Mouse (Mus musculus) liver, embryonic 14.5 days (tissue): ENCODE measurements around the gene Snapc4. TPM values are rescaled to one million over a fixed set of nuclear protein-coding genes. Genes with fewer than 3 reads are reported as not detected.

Source experiments
- ATAC-seq: fragments of 200-750 bp; cut with Nextera tagmentation; 2 replicates; pipeline ENCODE4 v1.8.0; 2017; ENCODE audit warnings: moderate number of reproducible peaks, mild to moderate bottlenecking, moderate library complexity; ENCODE audit not compliant: insufficient read depth
- DNase-seq, 3 experiments: peaks; one replicate each; pipeline ENCODE4 v3.0.0-alpha.2; 2012 to 2013; ENCODE audit warnings: low read depth in 3 of 3, low spot score in 3 of 3
- H3K27ac ChIP-seq: fragments of 300-500 bp; sonication (generic); 2 replicates; pipeline ENCODE4 v1.5.1; 2014; ENCODE audit warnings: moderate library complexity, mild to moderate bottlenecking, control low read depth, inconsistent platforms
- H3K27me3 ChIP-seq: fragments of 300-500 bp; sonication (generic); 2 replicates; pipeline ENCODE4 v1.6.1; 2014; ENCODE audit warnings: mild to moderate bottlenecking, low read length, moderate library complexity; ENCODE audit not compliant: control insufficient read depth, insufficient read depth
- H3K36me3 ChIP-seq: fragments of 300-500 bp; sonication (generic); replicated peaks from 2 replicates; pipeline ENCODE4 v1.6.1; 2014; ENCODE audit warnings: low read depth; ENCODE audit not compliant: control insufficient read depth, insufficient read depth
- H3K4me1 ChIP-seq, 2 experiments: fragments of 200-500 bp in 1 of 2; fragments of 300-500 bp in 1 of 2; sonication (generic) in 1 of 2; replicated peaks; 2 replicates each; pipeline ENCODE4 v1.6.1; 2012 to 2014; ENCODE audit warnings: antibody characterized with exemption in 1 of 2, inconsistent platforms in 1 of 2, low read length in 1 of 2; ENCODE audit not compliant: control insufficient read depth in 2 of 2, insufficient read depth in 2 of 2
- H3K4me2 ChIP-seq: fragments of 300-500 bp; sonication (generic); 2 replicates; pipeline ENCODE4 v1.6.1; 2014; ENCODE audit warnings: low read depth, mild to moderate bottlenecking, control low read depth, moderate library complexity
- H3K4me3 ChIP-seq, 2 experiments: fragments of 200-500 bp in 1 of 2; fragments of 300-500 bp in 1 of 2; sonication (generic) in 1 of 2; 2 replicates each; pipeline ENCODE4 v1.5.1; 2012 to 2014; ENCODE audit warnings: low read depth in 2 of 2, low read length in 2 of 2, mild to moderate bottlenecking in 2 of 2, control low read depth in 1 of 2, inconsistent platforms in 1 of 2, moderate library complexity in 1 of 2; ENCODE audit not compliant: insufficient read depth in 1 of 2
- H3K9ac ChIP-seq: fragments of 300-500 bp; sonication (generic); replicated peaks from 2 replicates; pipeline ENCODE4 v1.6.1; 2014; ENCODE audit warnings: mild to moderate bottlenecking, control low read depth, moderate library complexity
- H3K9me3 ChIP-seq: fragments of 300-500 bp; sonication (generic); 2 replicates; pipeline ENCODE4 v1.6.1; 2016; ENCODE audit warnings: low read length, mixed read lengths; ENCODE audit not compliant: control insufficient read depth
- CTCF ChIP-seq: IDR thresholded peaks from 2 replicates; pipeline ENCODE4 v1.5.1; 2016; ENCODE audit warnings: antibody characterized with exemption, low read depth, control low read depth
- EP300 ChIP-seq: IDR thresholded peaks from 2 replicates; pipeline ENCODE4 v1.6.1; 2016; ENCODE audit warnings: antibody characterized with exemption, low read depth
- WGBS: fragments of 180-500 bp; shearing (Covaris S2); extraction: QIAGEN DNeasy Blood & Tissue Kit; methylation state at CpG from one replicate; pipeline ENCODE4 v1.1.7; 2014; ENCODE audit not compliant: insufficient replicate concordance; 5-methylcytosine and 5-hydroxymethylcytosine counted together
- polyA plus RNA-seq, 2 experiments: library from polyadenylated mRNA; depleted of rRNA in 1 of 2; stranded (reverse) in 1 of 2; unstranded in 1 of 2; fragments of >200 nt; fragmentation: Nextera tagmentation in 1 of 2; extraction: Ambion mirVana in 1 of 2; gene quantifications; 2 replicates each; pipeline versions ENCODE4 v1.2.1 to v1.2.3; 2012 to 2014

Snapc4 gene
- polyA plus RNA-seq, 2 experiments = 6.3 to 11.0 TPM

DNA sequence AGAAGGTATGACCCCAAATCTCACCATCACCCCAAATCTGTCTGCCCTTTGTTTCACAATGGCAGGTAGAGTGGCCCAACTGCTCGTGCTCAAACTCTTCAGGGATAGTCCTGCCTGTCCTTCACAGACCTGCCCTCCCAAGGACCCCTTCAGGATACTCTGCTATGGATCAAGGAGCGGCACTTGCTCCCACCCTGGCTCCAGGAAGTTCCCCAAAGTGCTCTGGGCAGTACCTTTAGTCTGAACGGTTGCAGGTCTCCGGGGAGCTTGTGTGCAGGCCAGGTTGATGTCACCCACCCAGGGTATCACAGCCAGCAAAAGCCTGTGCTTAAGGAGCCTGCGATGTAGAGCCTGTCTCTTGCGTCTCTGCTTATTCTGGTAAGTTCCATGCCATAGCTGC, 12.5 kb downstream of the Snapc4 start:
- H3K4me1 ChIP-seq = no peaks in the 10 kb centered on the region
- H3K4me3 ChIP-seq = no peak overlapping the region
- no peak for TF ChIP-seq EP300
- H3K9ac ChIP-seq = no peak overlapping the region
- 77% methylated on average over 6 of the region's 6 CpGs for WGBS
- no peaks in the 10 kb centered on the region for H3K9me3 ChIP-seq
- H3K27ac ChIP-seq = no peak overlapping the region
- no peak overlapping the region for H3K4me2 ChIP-seq
- H3K27me3 ChIP-seq = no peaks in the 10 kb centered on the region
- H3K36me3 ChIP-seq = peaks cover 12% of the 10 kb centered on the region
- ATAC-seq (no peak), DNase-seq (no peak)

DNA sequence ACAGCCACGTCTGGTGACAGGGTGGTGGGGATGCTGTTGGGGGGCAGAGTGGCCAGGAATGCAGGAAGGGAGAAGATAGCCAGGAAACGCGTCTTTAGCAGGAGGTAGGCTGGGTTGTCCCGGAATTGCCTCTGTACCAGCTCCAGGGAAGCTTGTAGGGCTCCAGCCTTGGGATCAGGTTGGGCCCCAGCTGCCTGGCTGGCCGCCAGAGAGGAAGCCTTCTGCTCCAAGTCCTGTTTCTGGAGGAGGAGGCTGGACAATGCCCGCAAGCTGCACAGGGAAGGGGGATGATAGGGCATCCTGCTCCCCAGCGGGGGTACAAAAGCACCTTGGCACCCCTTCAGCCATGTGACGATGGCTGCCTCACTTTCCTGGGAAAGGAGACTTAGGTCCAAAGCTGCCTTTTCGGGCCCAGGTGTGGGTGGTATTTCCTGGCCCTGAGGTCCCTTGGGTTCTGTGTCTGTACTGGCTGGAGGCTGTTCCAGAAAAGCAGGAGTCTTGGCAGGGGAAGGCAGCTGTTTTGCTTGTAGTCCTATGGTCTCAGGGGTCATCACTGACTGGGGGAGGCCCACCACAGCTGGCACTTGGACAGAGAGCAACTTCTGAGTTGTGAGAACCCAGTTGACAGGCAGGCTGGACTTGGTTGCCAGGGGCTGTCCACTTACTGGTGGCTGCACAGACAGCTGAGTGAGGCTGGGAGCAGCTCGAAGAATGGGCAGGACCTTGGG, 15.6 kb downstream of the Snapc4 start:
- WGBS = 68% methylated on average over 10 of the region's 10 CpGs
- H3K36me3 ChIP-seq = peaks cover 6% of the 10 kb centered on the region
- no peak overlapping the region for H3K4me3 ChIP-seq
- H3K9me3 ChIP-seq = no peaks in the 10 kb centered on the region
- no peak overlapping the region for H3K9ac ChIP-seq
- H3K27me3 ChIP-seq = no peaks in the 10 kb centered on the region
- DNase-seq = no peak
- ATAC-seq = no peak
- no peak overlapping the region for H3K27ac ChIP-seq
- H3K4me2 ChIP-seq = no peak overlapping the region
- H3K4me1 ChIP-seq = no peaks in the 10 kb centered on the region
- TF ChIP-seq CTCF (no peak), EP300 (no peak)

DNA sequence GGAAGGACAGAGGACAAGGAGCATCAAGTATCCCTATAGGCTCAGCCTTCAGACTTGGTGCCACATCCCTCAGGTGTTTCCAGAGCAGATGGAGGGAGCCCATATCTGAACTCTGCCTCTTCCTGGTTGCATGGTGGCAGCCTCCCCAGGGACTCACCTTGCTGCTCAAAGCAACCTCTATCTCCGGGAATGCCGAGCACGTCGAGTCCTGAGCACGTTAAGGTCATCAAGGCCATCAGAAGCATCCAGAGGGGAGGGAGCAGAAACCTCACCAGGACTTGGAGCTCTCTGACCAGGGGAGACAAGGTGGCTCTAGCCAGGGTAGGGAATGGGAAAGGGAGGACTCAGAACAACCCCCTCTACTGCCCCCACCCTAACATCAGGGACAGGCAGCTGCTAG, 17.0 kb downstream of the Snapc4 start:
- Histone ChIP-seq H3K9ac (no peak overlapping the region), H3K4me1 (no peaks in the 10 kb centered on the region), H3K4me3 (no peak overlapping the region), H3K27me3 (no peaks in the 10 kb centered on the region), H3K36me3 (peaks cover 3% of the 10 kb centered on the region), H3K9me3 (no peaks in the 10 kb centered on the region), H3K27ac (no peak overlapping the region), H3K4me2 (no peak overlapping the region)
- DNase-seq (no peak), ATAC-seq (no peak)
- WGBS = 69% methylated on average over 5 of the region's 5 CpGs
- no peak for TF ChIP-seq EP300

DNA sequence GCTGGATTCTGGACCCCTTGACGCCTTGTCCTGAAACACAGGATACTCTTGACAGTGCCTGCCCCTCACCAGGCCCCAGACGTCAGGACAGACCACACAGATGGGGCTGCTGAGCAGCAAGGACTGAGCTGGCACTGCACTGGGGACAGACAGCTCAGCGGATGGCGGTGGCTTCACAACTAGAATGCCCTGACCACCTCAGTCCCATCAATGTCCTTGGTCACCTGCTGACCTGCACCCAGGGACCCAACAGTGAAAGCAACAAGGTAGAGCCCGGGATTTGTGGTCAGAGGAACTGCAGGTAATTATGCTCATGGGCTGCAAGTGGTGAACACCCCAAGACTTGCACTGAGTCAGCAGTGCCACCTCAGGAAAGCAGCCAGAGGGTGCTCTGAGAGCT, 17.5 kb downstream of the Snapc4 start:
- no peak for TF ChIP-seq CTCF
- TF ChIP-seq EP300 = no peak
- Histone ChIP-seq H3K4me3 (no peak overlapping the region), H3K4me1 (no peaks in the 10 kb centered on the region), H3K9ac (no peak overlapping the region), H3K9me3 (no peaks in the 10 kb centered on the region), H3K27me3 (no peaks in the 10 kb centered on the region), H3K27ac (no peak overlapping the region), H3K36me3 (peaks cover 3% of the 10 kb centered on the region), H3K4me2 (no peak overlapping the region)
- no peak for ATAC-seq
- 69% methylated on average over 5 of the region's 5 CpGs for WGBS
- no peak for DNase-seq

DNA sequence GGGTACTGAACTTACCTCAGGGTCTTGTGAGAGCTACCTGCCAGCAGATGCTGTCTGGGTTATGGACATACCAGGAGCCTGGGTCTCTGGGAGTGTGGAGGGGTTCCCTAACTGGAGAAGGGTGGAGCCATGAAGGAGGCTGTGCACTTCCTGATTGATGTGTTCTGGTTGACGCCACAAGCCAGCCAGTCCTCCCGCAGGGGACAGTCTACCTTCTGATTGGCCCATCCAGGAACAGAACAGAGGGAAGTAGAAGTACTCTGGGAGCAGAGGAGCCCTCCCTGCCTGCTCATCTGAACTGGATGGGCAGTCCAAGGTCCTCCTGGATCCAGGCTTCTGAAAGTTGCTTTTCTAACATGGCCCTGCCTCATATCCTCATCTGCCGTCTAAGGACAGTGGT, 19.7 kb downstream of the Snapc4 start, which contains the start of gene Card9:
Card9 (minus strand) TSS at position 147 of the 400 bp plus-strand sequence.
- H3K9ac ChIP-seq = no peak within 1 kb of the TSS
- no peak for DNase-seq
- ATAC-seq = no peak

More for the DNA sequence above, 19.7 kb downstream of the Snapc4 start, which contains the start of gene Card9:
- TF ChIP-seq CTCF (no peak), EP300 (no peak)
- WGBS = 20% methylated on average over 3 of the region's 3 CpGs
- Histone ChIP-seq H3K27ac (no peak within 1 kb of the TSS), H3K4me2 (peak within 1 kb of the TSS; percentile 11; the same call in 1 of the 2 replicates), H3K36me3 (no peaks in the 10 kb centered on the region; the same call in 1 of the 2 replicates), H3K27me3 (no peaks in the 10 kb centered on the region), H3K4me1 (no peaks in the 10 kb centered on the region), H3K4me3 (peak within 1 kb of the TSS in 1 of 2 experiments; percentile 17; a peak in 2 of 4 replicates), H3K9me3 (no peaks in the 10 kb centered on the region)
